Mouse (Mus musculus) R1 (cell line): ENCODE measurements around the gene Sft2d2.

Experiments used
- DNase-seq: peaks from one replicate; pipeline ENCODE4 v3.0.0-alpha.2; 2018; ENCODE audit warnings: low read depth, low spot score

The Sft2d2 gene

DNA sequence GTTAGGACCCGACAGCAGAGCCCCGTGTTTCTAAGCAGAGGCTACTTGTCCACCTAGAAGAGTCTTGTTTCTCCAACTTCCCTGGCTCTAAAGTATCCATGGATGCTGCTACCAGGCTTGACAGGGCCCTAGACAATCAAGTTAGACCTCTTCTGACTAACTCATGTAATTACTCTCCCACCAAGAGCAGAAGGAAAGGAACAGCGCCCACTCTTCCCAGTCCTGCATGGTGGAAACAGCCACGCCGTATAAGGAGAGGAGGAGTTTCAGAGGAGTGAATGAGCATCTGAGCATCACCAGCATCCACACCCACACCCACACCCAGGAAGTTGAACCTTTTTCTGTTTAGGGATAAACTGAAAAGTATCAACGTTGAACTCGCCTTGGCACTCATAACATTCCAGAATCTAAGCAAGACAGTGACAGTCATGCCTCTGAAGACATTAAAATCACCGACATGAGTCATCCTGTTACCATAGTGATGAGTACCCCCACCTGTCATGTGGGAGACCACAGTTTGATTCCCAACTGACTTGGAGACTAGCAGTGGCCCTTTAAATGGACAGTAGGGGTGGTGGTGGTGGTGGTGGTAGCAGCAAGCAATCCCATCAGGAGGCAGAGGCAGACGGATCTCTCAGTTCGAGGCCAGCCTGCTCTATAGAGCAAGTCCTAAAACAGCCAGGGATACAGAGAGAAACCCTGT is 3.5 kb downstream of the Sft2d2 start:
- DNase-seq: no peak

DNA sequence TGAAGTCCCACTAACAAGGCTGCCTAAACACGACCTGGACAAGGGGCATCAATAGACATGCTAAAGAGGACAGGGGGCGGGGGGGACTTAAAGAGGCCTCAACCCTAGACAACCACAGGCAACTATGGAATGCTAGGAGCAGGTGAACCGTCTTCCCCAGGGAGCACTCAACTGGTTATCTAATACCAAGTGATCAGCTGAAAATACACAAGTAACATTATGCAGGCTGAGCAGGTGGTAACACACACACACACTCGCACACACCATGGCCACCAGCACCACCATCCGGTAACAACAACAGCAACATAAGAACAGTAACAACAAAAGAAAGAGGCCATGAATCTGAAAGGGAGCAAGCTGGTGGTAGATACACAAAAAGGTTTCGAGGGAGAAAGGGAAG is 4.2 kb downstream of the Sft2d2 start:
- no peak for DNase-seq

DNA sequence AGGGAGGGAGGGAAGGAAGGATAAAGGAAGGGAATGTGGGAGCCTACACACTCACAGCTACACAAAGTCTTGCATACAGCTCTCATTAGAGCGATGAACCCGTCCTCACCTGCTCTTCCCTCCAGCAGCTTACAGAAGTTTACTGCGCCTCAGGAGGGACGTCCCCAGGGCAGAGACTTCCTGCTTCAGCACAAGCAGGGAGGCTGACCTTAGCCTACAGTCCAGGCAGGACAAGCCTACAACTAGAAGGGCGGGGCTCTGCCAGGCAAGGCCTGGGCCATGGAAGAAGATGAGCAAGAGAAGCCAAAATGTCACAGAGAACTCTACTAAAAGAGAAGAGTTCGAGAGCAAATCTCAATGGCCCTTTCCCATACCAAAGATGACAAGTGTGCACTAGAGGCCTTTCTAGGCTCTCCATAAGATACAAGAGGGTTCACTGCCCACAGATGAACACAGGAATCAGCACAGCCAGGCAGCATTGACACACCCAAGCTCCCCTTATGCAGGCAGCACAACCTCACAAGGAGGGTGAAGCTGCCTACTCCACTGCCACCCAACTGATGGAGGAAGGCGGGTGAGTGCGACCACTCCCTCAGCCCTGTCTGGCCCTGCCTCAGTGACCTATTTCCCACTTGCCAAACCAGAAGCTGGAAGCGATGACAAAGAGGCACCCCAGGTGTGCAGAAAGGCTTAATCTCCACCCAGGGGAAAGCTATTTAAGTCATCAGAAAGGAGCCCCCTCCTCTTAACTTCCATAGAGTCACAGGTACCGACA is 5.2 kb downstream of the Sft2d2 start:
- DNase-seq: no peak

GRCm38 (mm10) chr1:165187357-165187756 is 6.9 kb downstream of the Sft2d2 start:
- DNase-seq: no peak

DNA sequence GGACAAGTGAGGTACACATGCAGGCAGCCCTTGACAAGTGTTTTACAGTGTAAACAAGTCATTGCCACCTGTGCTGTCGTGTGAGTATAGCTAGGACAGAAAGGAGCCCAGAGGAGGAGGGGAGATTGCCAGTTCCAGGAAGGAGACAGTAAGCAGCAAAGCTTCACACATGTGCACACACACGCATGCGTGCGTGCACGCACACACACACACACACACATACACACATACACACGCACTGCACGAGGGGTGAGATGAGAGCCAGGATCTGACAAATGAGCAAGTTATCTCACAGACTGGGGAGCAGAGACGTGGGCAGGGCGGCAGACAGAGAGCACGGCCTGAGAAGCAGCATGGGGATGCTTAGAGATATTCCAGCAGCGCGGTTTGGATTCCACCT is 7.7 kb downstream of the Sft2d2 start:
- no peak for DNase-seq

- DNase-seq: no peak
These were observed 9.1 kb downstream of the Sft2d2 start for GRCm38 (mm10) chr1:165185116-165185515.

DNA sequence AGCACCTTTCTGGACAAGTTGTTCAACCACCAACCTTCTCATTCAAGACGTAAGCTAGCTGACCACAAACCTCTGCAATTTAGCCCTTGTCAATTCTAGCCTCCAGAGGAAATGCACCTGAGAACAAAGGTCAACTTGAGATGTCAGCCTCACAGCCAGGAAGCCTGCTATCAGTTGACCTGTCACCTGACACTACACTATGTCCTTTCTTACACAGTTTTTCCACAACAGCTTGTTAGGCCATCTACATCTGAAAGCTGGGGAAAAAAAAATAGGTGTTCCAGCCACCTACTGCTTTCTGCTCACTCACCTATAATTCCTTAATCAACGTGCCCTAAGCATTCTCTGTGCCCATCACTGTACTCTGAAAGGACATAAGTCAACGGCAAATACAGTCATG is 10.1 kb downstream of the Sft2d2 start:
- no peak for DNase-seq

- no peak for DNase-seq
These were observed 10.8 kb downstream of the Sft2d2 start for GRCm38 (mm10) chr1:165183400-165183799.

DNA sequence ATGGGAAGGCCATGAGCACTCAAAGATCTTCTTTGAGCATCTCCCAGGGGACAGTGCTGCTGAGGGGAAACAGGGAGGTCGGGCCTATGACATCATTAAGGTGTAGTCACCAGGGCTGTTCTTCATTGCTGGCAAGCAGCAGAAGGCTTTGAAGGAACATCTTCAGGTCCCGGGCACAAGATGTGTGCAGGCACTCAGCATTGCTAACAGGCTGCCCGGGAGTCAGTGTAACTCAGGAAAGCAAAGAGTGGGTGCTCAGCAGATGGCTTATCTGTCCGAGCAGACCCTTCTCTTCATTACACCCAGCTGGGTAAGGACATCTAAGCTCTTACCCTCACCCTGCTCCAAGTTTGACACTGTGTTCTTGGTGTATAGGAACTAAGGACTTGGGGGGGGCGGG is 14.9 kb downstream of the Sft2d2 start:
- DNase-seq: no peak

DNA sequence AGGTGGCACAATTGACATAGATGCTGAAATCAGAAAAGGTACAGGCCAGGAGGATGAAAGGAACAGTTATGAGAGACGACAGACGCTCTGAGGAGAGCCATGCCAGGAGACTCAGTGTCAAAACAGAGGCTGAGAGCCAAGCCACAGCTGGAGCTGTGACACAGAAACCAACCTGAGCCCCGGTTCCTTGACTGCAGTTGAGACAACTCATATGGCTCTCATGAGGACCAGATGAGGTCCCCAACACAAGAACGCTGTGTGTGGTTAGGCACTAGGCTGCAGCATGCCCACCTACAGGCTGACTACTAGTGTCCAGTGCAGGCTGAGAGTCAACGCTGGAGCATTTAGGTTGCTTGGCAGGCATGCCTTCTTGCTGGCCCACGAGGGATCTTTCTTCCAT is 16.2 kb downstream of the Sft2d2 start:
- DNase-seq: no peak

- no peak for DNase-seq
These were observed 20.1 kb downstream of the Sft2d2 start for GRCm38 (mm10) chr1:165174059-165174616.

GRCm38 (mm10) chr1:165171277-165171676 is 23.0 kb downstream of the Sft2d2 start:
- DNase-seq: no peak

DNA sequence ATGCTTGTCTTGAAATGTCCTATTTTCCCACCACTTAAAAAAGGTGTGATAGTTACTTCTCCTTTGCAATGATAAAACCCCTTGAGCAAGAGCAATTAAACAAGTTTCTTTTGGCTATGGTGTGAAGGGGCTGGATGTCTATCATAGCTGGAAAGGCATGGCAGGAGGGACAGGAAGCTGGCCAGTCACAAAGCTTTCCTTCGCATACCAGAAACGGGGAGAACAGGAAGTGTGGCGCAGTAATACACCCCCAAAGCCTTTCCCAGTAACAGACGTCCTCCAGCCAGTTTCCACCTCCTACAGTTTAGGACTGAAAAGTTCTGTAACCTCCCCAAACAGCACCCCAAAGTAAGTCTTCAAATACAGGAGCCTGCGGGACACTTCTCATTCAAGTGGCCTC is 24.1 kb downstream of the Sft2d2 start:
- DNase-seq: no peak

DNA sequence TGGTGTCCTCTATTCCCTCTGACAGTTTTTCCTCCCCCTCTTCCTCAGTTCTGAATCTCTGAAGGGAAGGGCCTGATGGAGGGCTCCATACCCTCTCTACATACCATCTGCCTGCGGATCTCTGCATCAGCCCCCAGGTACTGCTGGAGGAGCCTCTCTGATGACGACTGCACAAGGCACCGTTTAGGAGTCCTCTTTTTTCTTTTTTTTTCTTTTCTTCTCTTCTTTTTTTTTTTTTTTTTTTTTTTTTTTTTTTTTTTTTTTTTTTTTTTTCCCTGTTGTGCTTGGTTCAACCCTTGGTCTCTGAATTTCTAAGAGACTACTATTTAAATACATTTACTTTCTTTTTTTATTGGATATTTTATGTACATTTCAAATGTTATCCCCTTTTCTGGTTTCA is 24.8 kb downstream of the Sft2d2 start:
- DNase-seq: no peak

- DNase-seq: no peak
These were observed 29.3 kb downstream of the Sft2d2 start for GRCm38 (mm10) chr1:165164920-165165319.

- no peak for DNase-seq
These were observed 33.4 kb downstream of the Sft2d2 start, which contains the start of gene Tbx19 for GRCm38 (mm10) chr1:165160723-165161405. Gene Tbx19 (minus strand): TSS chr1:165160773.

- no peak for DNase-seq
These were observed 35.4 kb downstream of the Sft2d2 start for GRCm38 (mm10) chr1:165158841-165159240.

DNA sequence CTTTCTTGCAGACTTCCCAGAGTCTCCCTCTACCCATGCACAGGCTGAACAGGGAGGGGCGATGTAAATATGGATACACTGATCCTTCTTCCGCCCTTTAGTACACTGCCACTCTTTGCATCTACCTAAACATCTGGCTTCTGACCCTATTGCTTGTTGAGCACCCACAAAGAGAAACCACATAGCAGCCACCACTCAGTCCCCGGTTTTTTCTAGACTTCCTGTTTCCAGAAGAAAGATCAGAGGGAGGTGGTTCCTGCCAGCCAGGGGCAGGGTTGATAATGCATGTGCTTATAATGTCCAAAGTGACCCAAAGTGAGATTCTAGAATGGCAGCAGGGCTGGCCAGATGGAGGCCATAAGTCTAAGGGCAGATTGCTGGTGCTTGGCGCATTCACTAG is 40.1 kb downstream of the Sft2d2 start:
- DNase-seq: no peak

- no peak for DNase-seq
These were observed 43.0 kb downstream of the Sft2d2 start for GRCm38 (mm10) chr1:165151216-165151615.

DNA sequence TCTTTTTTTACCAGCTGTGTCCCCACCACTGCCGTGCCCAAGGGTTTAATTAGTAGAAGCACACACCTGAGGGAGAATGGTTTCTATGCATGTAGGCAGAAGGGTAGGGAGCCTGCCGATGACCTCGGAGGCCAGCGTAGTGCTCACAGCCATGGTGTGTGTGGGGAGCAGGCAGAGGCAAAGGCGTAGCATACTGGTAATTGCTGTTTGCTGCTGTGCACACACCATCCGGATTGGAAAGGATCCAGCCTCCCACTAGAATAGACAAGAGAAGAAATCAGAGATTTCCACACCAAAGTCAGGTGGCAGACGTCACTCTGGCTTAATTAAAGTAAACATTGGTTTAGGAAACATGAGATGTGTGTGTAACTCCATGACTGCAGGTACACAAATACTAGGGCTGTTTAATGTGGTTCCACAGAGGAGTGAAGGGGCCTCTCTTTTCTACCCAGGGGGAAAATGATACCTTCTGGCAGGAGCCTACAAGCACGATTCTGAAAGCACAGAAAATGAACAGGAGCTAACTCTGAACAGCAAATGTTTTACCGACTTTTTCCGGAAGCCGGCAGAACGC is 51.8 kb downstream of the Sft2d2 start:
- DNase-seq: no peak

DNA sequence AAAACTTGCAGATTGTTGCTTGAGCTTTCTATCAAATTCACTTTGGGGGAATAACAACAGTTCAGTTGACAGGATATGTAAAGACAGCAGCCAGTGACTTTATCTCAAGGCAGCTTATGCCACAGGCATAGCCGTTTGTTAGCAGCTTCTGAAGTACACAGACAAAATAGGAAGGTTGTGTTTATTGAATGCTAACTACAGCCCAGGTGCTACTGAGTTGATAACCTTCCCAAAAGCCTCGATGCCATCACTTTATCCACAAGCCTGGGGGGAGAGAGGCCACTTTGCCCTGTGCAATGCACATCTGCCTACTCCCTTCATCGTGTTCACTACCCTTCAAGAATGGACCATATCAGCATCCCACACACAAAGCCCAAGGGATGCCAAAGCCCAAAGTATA is 54.0 kb downstream of the Sft2d2 start:
- no peak for DNase-seq

GRCm38 (mm10) chr1:165133858-165134257 is 60.4 kb downstream of the Sft2d2 start:
- DNase-seq: no peak
